Mouse (Mus musculus): Measurements from ENCODE around the gene Ccdc171. TPM values are rescaled to one million over a fixed set of nuclear protein-coding genes. Genes with fewer than 3 reads are reported as not detected.

Ccdc171 gene
- total RNA-seq (2023): 8.1 TPM

GRCm38 (mm10) chr4:83524843-83525689 is at the start of gene Ccdc171:
TSS of gene Ccdc171 (plus strand) at chr4:83525545.

GRCm38 (mm10) chr4:83486117-83486901 is 39.0 kb upstream of the Ccdc171 start, which contains the start of gene Psip1:
TSS of gene Psip1 (minus strand) at chr4:83486459.

Other genes with a start within 250 kb of the Ccdc171 start
- gene Ttc39b, start 201.3 kb upstream of the Ccdc171 start, total RNA-seq (2023): 46.7 TPM
- gene Snapc3, start 107.8 kb upstream of the Ccdc171 start, total RNA-seq (2023): 39.4 TPM
- gene Psip1, start 39.1 kb upstream of the Ccdc171 start, total RNA-seq (2023): 107 TPM

All from CD8-positive naive resting alpha-beta T cell, adult 57 days (primary cell).